Mouse (Mus musculus) retina, adult 2 months (tissue): Measurements from ENCODE around the gene Lpar3.
A peak's percentile ranks its signal among the peaks of the same experiment; 100 is the strongest.

Experiments used
- DNase-seq: peaks from one replicate; pipeline ENCODE4 v3.0.0-alpha.2; 2012; ENCODE audit warnings: low read depth, low spot score

Gene Lpar3

GRCm38 (mm10) chr3:146309586-146309985 is 88.8 kb downstream of the Lpar3 start:
- no peak for DNase-seq

GRCm38 (mm10) chr3:146311121-146311538 is 90.4 kb downstream of the Lpar3 start:
- no peak for DNase-seq

GRCm38 (mm10) chr3:146315414-146315813 is 94.7 kb downstream of the Lpar3 start:
- no peak for DNase-seq

GRCm38 (mm10) chr3:146316293-146316692 is 95.5 kb downstream of the Lpar3 start:
- DNase-seq: no peak

GRCm38 (mm10) chr3:146317366-146317765 is 96.6 kb downstream of the Lpar3 start:
- DNase-seq: no peak

- DNase-seq: no peak
These were observed 97.1 kb downstream of the Lpar3 start for GRCm38 (mm10) chr3:146317911-146318310.

- DNase-seq: no peak
These were observed 97.8 kb downstream of the Lpar3 start for GRCm38 (mm10) chr3:146318520-146318938.

- DNase-seq: no peak
These were observed 98.2 kb downstream of the Lpar3 start for GRCm38 (mm10) chr3:146318987-146319386.

- no peak for DNase-seq
These were observed 98.7 kb downstream of the Lpar3 start for GRCm38 (mm10) chr3:146319503-146319902.

GRCm38 (mm10) chr3:146324949-146325348 is 104.2 kb downstream of the Lpar3 start:
- no peak for DNase-seq

- no peak for DNase-seq
These were observed 106.2 kb downstream of the Lpar3 start for GRCm38 (mm10) chr3:146326743-146327536.

- peak; percentile 64 for DNase-seq
These were observed 106.9 kb downstream of the Lpar3 start for GRCm38 (mm10) chr3:146327537-146328255.

- no peak for DNase-seq
These were observed 108.0 kb downstream of the Lpar3 start for GRCm38 (mm10) chr3:146328749-146329148.

GRCm38 (mm10) chr3:146331819-146332218 is 111.1 kb downstream of the Lpar3 start:
- DNase-seq: no peak

- DNase-seq: no peak
These were observed 112.5 kb downstream of the Lpar3 start for GRCm38 (mm10) chr3:146333270-146333669.

GRCm38 (mm10) chr3:146334070-146334469 is 113.3 kb downstream of the Lpar3 start:
- no peak for DNase-seq
